Mouse (Mus musculus): ENCODE measurements around the gene BC048562. TPM values are rescaled to one million over a fixed set of nuclear protein-coding genes. Genes with fewer than 3 reads are reported as not detected.
A peak's percentile ranks its signal among the peaks of the same experiment; 100 is the strongest.

BC048562 gene
- polyA plus RNA-seq, 1 experiment from 2014 or later: not detected

- H3K9ac ChIP-seq (ENCODE audit: low read length): peak overlapping the region; percentile 59; the same call in 1 of the 2 replicates
- no peaks in the 10 kb centered on the region; a peak in 1 of 4 replicates for H3K4me1 ChIP-seq (ENCODE audit: control insufficient read depth in 2 of 2, insufficient read depth in 2 of 2, low read length in 2 of 2)
- no peak for ATAC-seq (ENCODE audit: insufficient number of reproducible peaks, insufficient read depth, low FRiP score, low read depth)
- H3K4me2 ChIP-seq (ENCODE audit: low read length): peak overlapping the region; percentile 63
- WGBS: 32% methylated on average over 32 of the region's 32 CpGs
- peak overlapping the region; percentile 21 to 38 for H3K4me3 ChIP-seq (ENCODE audit: control insufficient read depth in 1 of 2, insufficient read depth in 1 of 2, low read depth in 1 of 2, low read length in 2 of 2)
- no peaks in the 10 kb centered on the region for H3K9me3 ChIP-seq (ENCODE audit: control insufficient read depth, low read length)
- H3K27ac ChIP-seq (replicated peaks in 1 of 2; ENCODE audit: control insufficient read depth in 1 of 2, insufficient read depth in 1 of 2, low read depth in 2 of 2, low read length in 2 of 2): no peak overlapping the region
- H3K36me3 ChIP-seq (ENCODE audit: control insufficient read depth, insufficient read depth, low read length): no peaks in the 10 kb centered on the region
- H3K27me3 ChIP-seq (ENCODE audit: control insufficient read depth, insufficient read depth, low read length): no peaks in the 10 kb centered on the region
Measured at GRCm38 (mm10) chr9:108431431-108432067, 4.7 kb upstream of the BC048562 start.

GRCm38 (mm10) chr9:108439176-108439575, 2.9 kb downstream of the BC048562 start:
- no peak overlapping the region for H3K4me3 ChIP-seq (ENCODE audit: control insufficient read depth in 1 of 2, insufficient read depth in 1 of 2, low read depth in 1 of 2, low read length in 2 of 2)
- H3K9ac ChIP-seq (ENCODE audit: low read length): no peak overlapping the region
- no peak for ATAC-seq (ENCODE audit: insufficient number of reproducible peaks, insufficient read depth, low FRiP score, low read depth)
- 82% methylated on average over 6 of the region's 6 CpGs for WGBS
- H3K4me2 ChIP-seq (ENCODE audit: low read length): no peak overlapping the region
- H3K4me1 ChIP-seq (ENCODE audit: control insufficient read depth in 2 of 2, insufficient read depth in 2 of 2, low read length in 2 of 2): peaks cover 3 to 23% of the 10 kb centered on the region in 2 experiments
- H3K9me3 ChIP-seq (ENCODE audit: control insufficient read depth, low read length): no peaks in the 10 kb centered on the region
- H3K36me3 ChIP-seq (ENCODE audit: control insufficient read depth, insufficient read depth, low read length): no peaks in the 10 kb centered on the region
- H3K27ac ChIP-seq (replicated peaks in 1 of 2; ENCODE audit: control insufficient read depth in 1 of 2, insufficient read depth in 1 of 2, low read depth in 2 of 2, low read length in 2 of 2): no peak overlapping the region
- H3K27me3 ChIP-seq (ENCODE audit: control insufficient read depth, insufficient read depth, low read length): no peaks in the 10 kb centered on the region

GRCm38 (mm10) chr9:108440485-108440884, 4.2 kb downstream of the BC048562 start:
- no peaks in the 10 kb centered on the region for H3K27me3 ChIP-seq (ENCODE audit: control insufficient read depth, insufficient read depth, low read length)
- H3K9ac ChIP-seq (ENCODE audit: low read length): no peak overlapping the region
- no peak for ATAC-seq (ENCODE audit: insufficient number of reproducible peaks, insufficient read depth, low FRiP score, low read depth)
- H3K9me3 ChIP-seq (ENCODE audit: control insufficient read depth, low read length): no peaks in the 10 kb centered on the region
- no peak overlapping the region for H3K4me3 ChIP-seq (ENCODE audit: control insufficient read depth in 1 of 2, insufficient read depth in 1 of 2, low read depth in 1 of 2, low read length in 2 of 2)
- H3K27ac ChIP-seq (replicated peaks in 1 of 2; ENCODE audit: control insufficient read depth in 1 of 2, insufficient read depth in 1 of 2, low read depth in 2 of 2, low read length in 2 of 2): peak overlapping the region in 1 of 2 experiments; percentile 17; a peak in 3 of 4 replicates
- 64% methylated on average over 5 of the region's 5 CpGs for WGBS
- H3K36me3 ChIP-seq (ENCODE audit: control insufficient read depth, insufficient read depth, low read length): no peaks in the 10 kb centered on the region
- peaks cover 6 to 24% of the 10 kb centered on the region in 2 experiments for H3K4me1 ChIP-seq (ENCODE audit: control insufficient read depth in 2 of 2, insufficient read depth in 2 of 2, low read length in 2 of 2)
- H3K4me2 ChIP-seq (ENCODE audit: low read length): no peak overlapping the region

GRCm38 (mm10) chr9:108441236-108441919, 5.1 kb downstream of the BC048562 start:
- Histone ChIP-seq H3K27ac (replicated peaks in 1 of 2; ENCODE audit: control insufficient read depth in 1 of 2, insufficient read depth in 1 of 2, low read depth in 2 of 2, low read length in 2 of 2) (peak overlapping the region; percentile 31 to 33; a peak in 3 of 4 replicates), H3K9ac (ENCODE audit: low read length) (peak overlapping the region; percentile 14; the same call in 1 of the 2 replicates), H3K27me3 (ENCODE audit: control insufficient read depth, insufficient read depth, low read length) (no peaks in the 10 kb centered on the region), H3K4me1 (ENCODE audit: control insufficient read depth in 2 of 2, insufficient read depth in 2 of 2, low read length in 2 of 2) (peaks cover 6 to 28% of the 10 kb centered on the region in 2 experiments), H3K9me3 (ENCODE audit: control insufficient read depth, low read length) (no peaks in the 10 kb centered on the region), H3K4me2 (ENCODE audit: low read length) (peak overlapping the region; percentile 19; the same call in 1 of the 2 replicates), H3K36me3 (ENCODE audit: control insufficient read depth, insufficient read depth, low read length) (no peaks in the 10 kb centered on the region), H3K4me3 (ENCODE audit: control insufficient read depth in 1 of 2, insufficient read depth in 1 of 2, low read depth in 1 of 2, low read length in 2 of 2) (no peak overlapping the region)
- ATAC-seq (ENCODE audit: insufficient number of reproducible peaks, insufficient read depth, low FRiP score, low read depth): peak; percentile 13; the same call in 1 of the 2 replicates
- 43% methylated on average over 11 of the region's 11 CpGs for WGBS

- no peak overlapping the region for H3K4me2 ChIP-seq (ENCODE audit: low read length)
- H3K36me3 ChIP-seq (ENCODE audit: control insufficient read depth, insufficient read depth, low read length): peaks cover 26% of the 10 kb centered on the region
- H3K27ac ChIP-seq (replicated peaks in 1 of 2; ENCODE audit: control insufficient read depth in 1 of 2, insufficient read depth in 1 of 2, low read depth in 2 of 2, low read length in 2 of 2): no peak overlapping the region
- 67% methylated on average over 9 of the region's 9 CpGs for WGBS
- no peaks in the 10 kb centered on the region for H3K27me3 ChIP-seq (ENCODE audit: control insufficient read depth, insufficient read depth, low read length)
- ATAC-seq (ENCODE audit: insufficient number of reproducible peaks, insufficient read depth, low FRiP score, low read depth): no peak
- no peaks in the 10 kb centered on the region for H3K9me3 ChIP-seq (ENCODE audit: control insufficient read depth, low read length)
- H3K4me3 ChIP-seq (ENCODE audit: control insufficient read depth in 1 of 2, insufficient read depth in 1 of 2, low read depth in 1 of 2, low read length in 2 of 2): no peak overlapping the region
- peaks cover 20 to 44% of the 10 kb centered on the region in 2 experiments for H3K4me1 ChIP-seq (ENCODE audit: control insufficient read depth in 2 of 2, insufficient read depth in 2 of 2, low read length in 2 of 2)
- H3K9ac ChIP-seq (ENCODE audit: low read length): no peak overlapping the region
Measured at GRCm38 (mm10) chr9:108445125-108445524, 8.8 kb downstream of the BC048562 start.

- Histone ChIP-seq H3K4me1 (ENCODE audit: control insufficient read depth in 2 of 2, insufficient read depth in 2 of 2, low read length in 2 of 2) (peaks cover 26 to 43% of the 10 kb centered on the region in 2 experiments), H3K36me3 (ENCODE audit: control insufficient read depth, insufficient read depth, low read length) (peaks cover 26% of the 10 kb centered on the region), H3K4me2 (ENCODE audit: low read length) (peak overlapping the region; percentile 85), H3K9ac (ENCODE audit: low read length) (peak overlapping the region; percentile 71), H3K27me3 (ENCODE audit: control insufficient read depth, insufficient read depth, low read length) (no peaks in the 10 kb centered on the region), H3K27ac (replicated peaks in 1 of 2; ENCODE audit: control insufficient read depth in 1 of 2, insufficient read depth in 1 of 2, low read depth in 2 of 2, low read length in 2 of 2) (peak overlapping the region; percentile 83 to 94), H3K9me3 (ENCODE audit: control insufficient read depth, low read length) (no peaks in the 10 kb centered on the region), H3K4me3 (ENCODE audit: control insufficient read depth in 1 of 2, insufficient read depth in 1 of 2, low read depth in 1 of 2, low read length in 2 of 2) (peak overlapping the region; percentile 8 to 12; a peak in 3 of 4 replicates)
- 27% methylated on average over 4 of the region's 4 CpGs for WGBS
- ATAC-seq (ENCODE audit: insufficient number of reproducible peaks, insufficient read depth, low FRiP score, low read depth): peak; percentile 34
Measured at GRCm38 (mm10) chr9:108449860-108450259, 13.6 kb downstream of the BC048562 start.

- peak overlapping the region; percentile 93 to 96 for H3K27ac ChIP-seq (replicated peaks in 1 of 2; ENCODE audit: control insufficient read depth in 1 of 2, insufficient read depth in 1 of 2, low read depth in 2 of 2, low read length in 2 of 2)
- H3K27me3 ChIP-seq (ENCODE audit: control insufficient read depth, insufficient read depth, low read length): no peaks in the 10 kb centered on the region
- peaks cover 24 to 43% of the 10 kb centered on the region in 2 experiments for H3K4me1 ChIP-seq (ENCODE audit: control insufficient read depth in 2 of 2, insufficient read depth in 2 of 2, low read length in 2 of 2)
- peaks cover 26% of the 10 kb centered on the region for H3K36me3 ChIP-seq (ENCODE audit: control insufficient read depth, insufficient read depth, low read length)
- no peaks in the 10 kb centered on the region for H3K9me3 ChIP-seq (ENCODE audit: control insufficient read depth, low read length)
- peak; percentile 73 for ATAC-seq (ENCODE audit: insufficient number of reproducible peaks, insufficient read depth, low FRiP score, low read depth)
- peak overlapping the region; percentile 85 for H3K4me2 ChIP-seq (ENCODE audit: low read length)
- 32% methylated on average over 21 of the region's 21 CpGs for WGBS
- peak overlapping the region; percentile 65 to 82 for H3K4me3 ChIP-seq (ENCODE audit: control insufficient read depth in 1 of 2, insufficient read depth in 1 of 2, low read depth in 1 of 2, low read length in 2 of 2)
- peak overlapping the region; percentile 83 for H3K9ac ChIP-seq (ENCODE audit: low read length)
Measured at GRCm38 (mm10) chr9:108450292-108451169, 14.2 kb downstream of the BC048562 start.
